Mouse (Mus musculus) natural killer cell, adult 2 months (primary cell): ENCODE measurements around the gene Ptprm.

ENCODE experiments used
- DNase-seq, 2 experiments: peaks; one replicate each; pipeline ENCODE4 v3.0.0; 2022; ENCODE audit warnings: low spot score in 2 of 2

Ptprm gene

GRCm38 (mm10) chr17:67226991-67227390 is 127.3 kb downstream of the Ptprm start:
- no peak for DNase-seq

GRCm38 (mm10) chr17:67215326-67215725 is 138.9 kb downstream of the Ptprm start:
- no peak for DNase-seq

GRCm38 (mm10) chr17:67213711-67214110 is 140.5 kb downstream of the Ptprm start:
- DNase-seq: no peak

- no peak for DNase-seq
Measured at GRCm38 (mm10) chr17:67209676-67210344, 144.4 kb downstream of the Ptprm start.

- no peak for DNase-seq
Measured at GRCm38 (mm10) chr17:67208600-67208999, 145.7 kb downstream of the Ptprm start.

- no peak for DNase-seq
Measured at GRCm38 (mm10) chr17:67206984-67207383, 147.3 kb downstream of the Ptprm start.

GRCm38 (mm10) chr17:67201151-67201550 is 153.1 kb downstream of the Ptprm start:
- no peak for DNase-seq

- no peak for DNase-seq
Measured at GRCm38 (mm10) chr17:67193728-67194127, 160.5 kb downstream of the Ptprm start.

GRCm38 (mm10) chr17:67188514-67188913 is 165.7 kb downstream of the Ptprm start:
- no peak for DNase-seq

- DNase-seq: no peak
Measured at GRCm38 (mm10) chr17:67186879-67187278, 167.4 kb downstream of the Ptprm start.

- no peak for DNase-seq
Measured at GRCm38 (mm10) chr17:67185942-67186341, 168.3 kb downstream of the Ptprm start.

GRCm38 (mm10) chr17:67179446-67179845 is 174.8 kb downstream of the Ptprm start:
- DNase-seq: no peak

- no peak for DNase-seq
Measured at GRCm38 (mm10) chr17:67178686-67179265, 175.5 kb downstream of the Ptprm start.

GRCm38 (mm10) chr17:67175836-67176235 is 178.4 kb downstream of the Ptprm start:
- no peak for DNase-seq

- DNase-seq: no peak
Measured at GRCm38 (mm10) chr17:67171353-67171752, 182.9 kb downstream of the Ptprm start.

GRCm38 (mm10) chr17:67170696-67171095 is 183.6 kb downstream of the Ptprm start:
- no peak for DNase-seq

- DNase-seq: no peak
Measured at GRCm38 (mm10) chr17:67165876-67166275, 188.4 kb downstream of the Ptprm start.

GRCm38 (mm10) chr17:67159611-67160010 is 194.6 kb downstream of the Ptprm start:
- no peak for DNase-seq

GRCm38 (mm10) chr17:67157089-67157752 is 197.0 kb downstream of the Ptprm start:
- no peak for DNase-seq

GRCm38 (mm10) chr17:67152218-67152617 is 202.0 kb downstream of the Ptprm start:
- no peak for DNase-seq

- no peak for DNase-seq
Measured at GRCm38 (mm10) chr17:67150441-67150840, 203.8 kb downstream of the Ptprm start.

GRCm38 (mm10) chr17:67142183-67142756 is 212.0 kb downstream of the Ptprm start:
- DNase-seq: no peak

GRCm38 (mm10) chr17:67140502-67140901 is 213.8 kb downstream of the Ptprm start:
- DNase-seq: no peak
